Mouse (Mus musculus) brain, embryonic 14.5 days (tissue): ENCODE measurements around the gene Saa3.

Experiments used
- CTCF ChIP-seq: fragments of 200-500 bp; IDR thresholded peaks from 2 replicates; pipeline ENCODE4 v1.5.1; 2012; ENCODE audit warnings: inconsistent platforms, mild to moderate bottlenecking, moderate library complexity, borderline replicate concordance; ENCODE audit not compliant: insufficient read depth, insufficient read length; ENCODE audit errors: extremely low read depth
- POLR2A ChIP-seq: fragments of 200-500 bp; IDR thresholded peaks from 2 replicates; pipeline ENCODE4 v1.6.1; 2012; ENCODE audit warnings: mild to moderate bottlenecking, inconsistent platforms, borderline replicate concordance; ENCODE audit not compliant: poor library complexity, insufficient read depth, insufficient read length, severe bottlenecking; ENCODE audit errors: extremely low read depth

- no peak for TF ChIP-seq CTCF
- no peak for TF ChIP-seq POLR2A
Observed at GRCm38 (mm10) chr7:46719526-46719925, 4.0 kb upstream of the Saa3 start.
